Mouse (Mus musculus): ENCODE results near the gene Arid2.

Arid2 gene

GRCm38 (mm10) chr15:96345312-96345849, 58.1 kb downstream of the Arid2 start:
- DNase-seq (ENCODE audit: low spot score), result no peak

GRCm38 (mm10) chr15:96351432-96351831, 64.1 kb downstream of the Arid2 start:
- DNase-seq (ENCODE audit: low spot score), result no peak

GRCm38 (mm10) chr15:96358871-96359270, 71.6 kb downstream of the Arid2 start:
- no peak for DNase-seq (ENCODE audit: low spot score)

DNA sequence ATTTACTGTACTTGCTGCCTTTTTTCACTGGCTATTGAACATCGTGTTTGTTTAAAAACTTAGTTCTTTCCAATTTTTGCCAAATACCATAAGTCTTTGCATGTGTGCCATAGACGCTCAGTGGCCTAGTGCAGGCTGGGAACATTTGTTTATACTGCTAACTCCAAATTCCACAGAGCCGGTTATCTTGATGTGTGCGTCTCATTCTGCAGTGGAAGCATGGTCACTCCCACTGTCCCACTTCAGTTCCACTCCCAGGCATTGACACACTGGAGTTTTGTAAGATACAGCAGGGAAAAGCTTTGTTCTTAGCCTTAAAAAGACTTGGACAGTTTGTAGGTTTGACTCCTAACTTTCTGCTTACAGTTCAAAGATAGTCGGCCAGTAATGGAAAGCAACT, 73.3 kb downstream of the Arid2 start:
- no peak for DNase-seq (ENCODE audit: low spot score)

- no peak for DNase-seq (ENCODE audit: low spot score)
Observed at GRCm38 (mm10) chr15:96365351-96365750, 78.0 kb downstream of the Arid2 start.

DNA sequence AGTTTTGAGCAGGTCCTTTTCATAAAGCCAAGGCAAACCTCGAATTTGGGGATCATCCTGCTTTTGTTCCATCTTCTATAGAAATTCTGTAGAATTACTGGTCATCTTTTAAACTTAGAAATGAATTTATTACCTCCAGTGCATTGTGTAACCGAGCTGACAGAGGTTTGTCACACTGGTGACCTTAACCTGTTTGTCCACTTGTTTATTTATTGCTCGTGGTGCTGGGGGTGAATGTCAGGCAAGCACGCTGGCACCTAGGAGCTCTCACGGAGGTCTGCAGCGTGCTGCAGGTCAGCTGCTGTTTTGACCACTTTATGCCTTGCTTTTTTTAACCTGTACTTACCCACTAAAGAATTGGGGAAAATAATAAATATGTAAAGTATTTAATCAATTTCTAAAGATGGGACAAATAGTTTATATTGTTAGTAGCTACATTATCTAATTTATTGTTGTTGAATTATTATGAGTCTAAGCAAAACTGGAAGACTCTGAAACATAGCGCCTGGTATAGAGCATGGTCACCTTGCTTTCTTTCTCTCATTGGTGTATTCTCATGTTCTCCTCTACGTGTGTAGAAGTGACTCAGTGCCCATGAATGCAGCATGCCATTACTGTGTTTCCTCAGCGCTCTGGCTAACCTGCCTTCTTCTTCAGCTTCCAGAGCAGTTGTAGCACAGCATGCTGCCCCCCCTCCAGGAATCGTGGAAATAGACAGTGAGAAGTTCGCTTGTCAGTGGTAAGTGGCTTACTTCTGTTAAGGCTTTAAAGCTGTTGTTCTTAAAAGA, 79.1 kb downstream of the Arid2 start:
- no peak for DNase-seq (ENCODE audit: low spot score)

DNA sequence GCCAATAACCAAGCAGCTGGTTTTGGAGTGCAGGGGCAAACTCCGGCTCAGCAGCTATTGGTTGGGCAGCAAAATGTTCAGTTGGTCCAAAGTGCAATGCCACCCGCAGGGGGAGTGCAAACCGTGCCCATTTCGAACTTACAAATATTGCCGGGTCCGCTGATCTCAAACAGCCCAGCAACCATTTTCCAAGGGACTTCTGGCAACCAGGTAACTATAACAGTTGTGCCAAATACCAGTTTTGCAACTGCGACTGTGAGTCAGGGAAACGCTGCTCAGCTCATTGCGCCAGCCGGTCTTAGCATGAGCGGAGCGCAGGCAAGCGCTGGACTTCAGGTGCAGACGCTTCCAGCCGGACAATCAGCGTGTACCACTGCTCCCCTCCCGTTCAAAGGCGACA, 84.0 kb downstream of the Arid2 start:
- no peak for DNase-seq (ENCODE audit: low spot score)

DNA sequence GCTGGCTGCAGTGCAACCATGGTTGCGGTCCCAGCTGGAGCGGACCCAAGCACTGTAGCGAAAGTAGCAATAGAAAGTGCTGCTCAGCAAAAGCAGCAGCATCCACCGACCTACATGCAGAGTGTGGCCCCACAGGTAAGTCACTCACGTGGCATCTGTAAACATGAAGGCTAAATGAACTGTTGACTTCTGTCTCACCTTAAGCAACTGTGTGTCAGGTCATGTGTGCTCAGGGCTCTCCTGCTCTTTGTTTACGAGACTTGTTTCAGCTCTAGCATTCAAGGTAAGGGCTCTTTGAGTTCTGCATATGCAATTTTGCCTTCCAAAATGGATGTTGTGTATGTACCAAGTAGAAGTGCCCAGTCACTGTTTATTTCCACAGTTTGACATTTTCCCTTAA, 85.3 kb downstream of the Arid2 start:
- no peak for DNase-seq (ENCODE audit: low spot score)

DNA sequence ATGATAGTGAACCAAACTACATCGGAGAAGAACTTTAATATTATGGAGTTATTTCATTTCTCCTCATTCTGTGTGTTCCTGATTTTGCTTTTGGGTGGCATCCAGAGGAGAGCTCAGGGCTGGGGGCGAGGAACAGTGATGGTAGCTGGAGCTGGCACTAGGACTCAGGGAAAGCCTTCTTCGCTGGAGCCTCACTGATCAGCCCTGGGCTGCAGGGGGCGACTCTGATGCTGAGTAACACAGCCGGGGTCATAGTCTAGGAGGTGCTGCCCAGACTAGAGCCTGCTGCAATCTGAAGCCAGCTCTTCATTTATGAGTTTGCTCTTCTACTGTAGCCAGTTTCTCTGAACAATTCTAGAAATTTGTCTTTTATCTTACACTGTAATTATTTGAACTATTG, 85.8 kb downstream of the Arid2 start:
- DNase-seq (ENCODE audit: low spot score), result no peak

- no peak for DNase-seq (ENCODE audit: low spot score)
Observed at GRCm38 (mm10) chr15:96376214-96376613, 88.9 kb downstream of the Arid2 start.

- DNase-seq (ENCODE audit: low spot score), result no peak
Observed at GRCm38 (mm10) chr15:96377263-96377662, 89.9 kb downstream of the Arid2 start.

- DNase-seq (ENCODE audit: low spot score), result no peak
Observed at GRCm38 (mm10) chr15:96377701-96378100, 90.4 kb downstream of the Arid2 start.

GRCm38 (mm10) chr15:96382223-96382622, 94.9 kb downstream of the Arid2 start:
- no peak for DNase-seq (ENCODE audit: low spot score)

- DNase-seq (ENCODE audit: low spot score), result no peak
Observed at GRCm38 (mm10) chr15:96388565-96388964, 101.2 kb downstream of the Arid2 start.

DNA sequence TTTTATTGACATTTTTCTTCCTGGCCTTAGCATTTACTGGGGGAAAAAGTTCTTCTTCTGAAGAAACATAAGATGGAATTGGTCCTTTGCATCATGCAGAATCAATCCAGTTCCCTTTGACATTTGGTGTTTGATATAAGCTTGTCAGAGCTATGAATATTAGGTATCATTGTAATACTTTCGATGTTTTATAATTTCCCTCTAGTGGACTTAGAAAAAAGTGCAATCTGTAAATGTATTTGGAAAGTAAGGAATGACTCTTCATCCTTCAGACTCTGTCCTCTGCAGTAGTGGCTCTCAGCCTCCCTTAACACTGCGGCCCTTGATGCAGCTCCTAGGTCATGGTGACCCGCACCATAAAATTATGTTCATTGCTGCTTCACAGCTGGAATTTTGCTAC, 105.6 kb downstream of the Arid2 start:
- DNase-seq (ENCODE audit: low spot score), result no peak

- DNase-seq (ENCODE audit: low spot score), result no peak
Observed at GRCm38 (mm10) chr15:96395071-96395470, 107.8 kb downstream of the Arid2 start.

GRCm38 (mm10) chr15:96396641-96397344, 109.5 kb downstream of the Arid2 start:
- DNase-seq (ENCODE audit: low spot score), result no peak

DNA sequence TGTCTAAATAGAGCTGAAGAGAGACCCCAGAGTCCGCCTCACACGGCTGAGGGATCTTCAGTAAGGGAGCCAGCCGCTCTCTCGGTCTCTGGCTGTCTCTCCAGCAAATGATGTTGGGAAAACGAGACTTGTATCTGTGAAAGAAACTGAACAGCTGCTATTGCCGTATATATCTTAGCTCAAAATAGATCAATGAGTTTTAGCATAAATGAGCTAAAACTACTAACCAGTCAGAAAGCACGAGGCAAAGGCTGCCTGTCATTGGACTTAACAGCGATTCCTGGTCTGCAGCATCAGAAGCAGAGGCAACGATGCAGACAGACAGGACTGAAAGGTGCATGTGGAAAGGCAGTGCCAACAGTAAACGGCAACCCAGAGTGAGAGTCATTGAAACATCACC, 111.0 kb downstream of the Arid2 start:
- no peak for DNase-seq (ENCODE audit: low spot score)

DNA sequence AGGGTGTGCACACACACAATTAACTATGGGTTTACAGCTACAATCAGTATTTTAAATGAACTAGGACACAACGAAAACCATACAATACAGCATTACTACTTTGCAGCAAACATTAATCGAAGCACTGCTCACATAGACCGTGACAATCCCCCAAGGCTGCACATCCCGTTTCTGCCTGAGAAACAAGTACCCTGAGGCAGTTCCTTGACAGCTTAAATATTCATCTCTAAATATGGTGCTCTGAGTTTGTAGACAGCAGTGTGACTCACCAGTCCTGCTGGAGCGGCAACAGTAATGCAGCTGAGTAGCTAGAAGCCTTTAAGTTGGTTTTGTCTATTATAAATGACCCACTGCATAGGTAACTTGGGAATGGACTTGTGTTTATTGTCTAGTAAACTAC, 118.2 kb downstream of the Arid2 start:
- no peak for DNase-seq (ENCODE audit: low spot score)

- no peak for DNase-seq (ENCODE audit: low spot score)
Observed at GRCm38 (mm10) chr15:96406253-96406652, 118.9 kb downstream of the Arid2 start.

DNA sequence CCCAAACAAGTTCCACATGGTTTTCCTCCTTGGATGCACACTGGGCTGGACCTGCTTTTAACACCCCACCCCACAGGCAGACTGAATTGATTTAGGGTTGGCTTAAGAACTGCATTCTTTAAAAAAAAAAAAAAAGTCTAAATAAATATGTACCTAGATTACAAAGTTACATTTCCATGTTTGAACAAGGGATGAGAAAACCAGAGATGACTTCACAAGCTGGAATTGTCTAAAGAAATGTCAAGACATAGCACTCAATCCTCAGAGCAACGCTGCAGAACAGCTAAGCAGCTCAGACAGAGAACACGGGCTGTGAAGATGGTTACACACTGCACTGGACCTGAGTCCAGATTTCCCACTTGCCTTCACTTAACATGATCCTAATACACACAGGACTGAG, 119.8 kb downstream of the Arid2 start:
- no peak for DNase-seq (ENCODE audit: low spot score)

DNA sequence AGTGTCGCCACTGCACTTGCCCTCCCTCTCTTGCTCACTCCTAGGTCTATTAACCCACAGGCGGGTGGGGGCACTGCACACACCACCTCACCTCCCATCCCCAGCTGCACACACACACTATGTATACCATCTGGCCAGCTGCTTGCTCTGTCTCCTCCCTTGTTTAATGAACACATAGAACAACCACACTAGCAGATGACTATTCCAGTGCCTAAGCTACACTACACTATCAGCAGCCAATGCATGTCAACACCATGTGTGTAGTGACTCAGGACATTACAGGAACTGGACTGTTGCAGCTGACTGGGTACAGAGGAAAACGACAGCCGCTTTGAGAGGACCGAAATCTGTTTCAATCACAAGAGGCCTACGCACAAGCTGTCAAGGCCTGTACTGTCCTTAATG, 121.4 kb downstream of the Arid2 start:
- no peak for DNase-seq (ENCODE audit: low spot score)

DNA sequence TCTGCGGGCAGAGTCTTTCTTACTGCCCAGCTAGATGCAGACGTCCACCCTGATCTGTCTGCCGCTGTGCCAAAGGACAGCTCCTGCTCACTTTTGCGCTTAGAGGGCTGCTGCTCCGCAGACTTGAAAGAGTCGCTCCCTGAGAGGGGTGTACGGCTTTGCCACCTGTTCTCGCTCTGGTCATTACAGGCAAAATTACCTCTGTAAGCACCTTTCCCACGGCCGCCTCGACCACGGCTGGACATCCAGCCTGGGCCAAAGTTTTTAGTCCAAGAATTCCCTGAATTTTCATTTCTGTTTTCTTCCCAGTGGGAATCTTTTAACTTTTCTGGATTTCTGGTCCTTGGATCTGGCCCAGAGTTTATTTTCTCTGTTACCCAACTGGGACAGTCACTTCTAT, 130.8 kb downstream of the Arid2 start:
- no peak for DNase-seq (ENCODE audit: low spot score)

Data from ovary, adult 18-20 months (tissue).